Mouse (Mus musculus) erythroblast, embryonic 14.5 days (primary cell): ENCODE measurements around the gene Chchd5. TPM values are rescaled to one million over a fixed set of nuclear protein-coding genes. Genes with fewer than 3 reads are reported as not detected.

Source experiments
- H3K27me3 ChIP-seq: 2 replicates; pipeline ENCODE4 v1.6.1; 2012; ENCODE audit warnings: inconsistent platforms; ENCODE audit not compliant: control insufficient read depth
- H3K36me3 ChIP-seq: 2 replicates; pipeline ENCODE4 v1.6.1; 2012; ENCODE audit warnings: mild to moderate bottlenecking, inconsistent platforms; ENCODE audit not compliant: control insufficient read depth
- H3K4me1 ChIP-seq: 2 replicates; pipeline ENCODE4 v1.6.1; 2012; ENCODE audit warnings: inconsistent platforms; ENCODE audit not compliant: control insufficient read depth
- H3K4me3 ChIP-seq: replicated peaks from 2 replicates; pipeline ENCODE3; 2012; ENCODE audit warnings: moderate library complexity, mild to moderate bottlenecking, inconsistent platforms
- H3K9me3 ChIP-seq: 2 replicates; pipeline ENCODE4 v1.6.1; 2012; ENCODE audit warnings: low read length, inconsistent platforms, mixed read lengths; ENCODE audit not compliant: control insufficient read depth
- GATA1 ChIP-seq: IDR thresholded peaks from 2 replicates; pipeline ENCODE4 v1.6.1; 2012; ENCODE audit warnings: low read length, inconsistent platforms, mixed read lengths
- TAL1 ChIP-seq: IDR thresholded peaks from 3 replicates; pipeline ENCODE4 v1.6.1; 2012; ENCODE audit warnings: low read length, inconsistent platforms, mixed read lengths
- polyA plus RNA-seq: library from polyadenylated mRNA; stranded (reverse); fragments of >175 nt; gene quantifications from 2 replicates; pipeline ENCODE4 v1.2.3, GENCODE M21; 2012

Chchd5 gene
- polyA plus RNA-seq, 1 experiment = 0.43 TPM

GRCm38 (mm10) chr2:129112924-129113323 lies 16.6 kb upstream of the Chchd5 start:
- no peaks in the 10 kb centered on the region for H3K27me3 ChIP-seq

GRCm38 (mm10) chr2:129115706-129116367 lies 13.7 kb upstream of the Chchd5 start:
- H3K9me3 ChIP-seq = no peaks in the 10 kb centered on the region
- H3K4me1 ChIP-seq = no peaks in the 10 kb centered on the region
- no peak overlapping the region for H3K4me3 ChIP-seq
- H3K27me3 ChIP-seq = no peaks in the 10 kb centered on the region
- TF ChIP-seq GATA1 = no peak
- TF ChIP-seq TAL1 = no peak
- H3K36me3 ChIP-seq = peaks cover 88% of the 10 kb centered on the region

More at GRCm38 (mm10) chr2:129112924-129113323, 16.6 kb upstream of the Chchd5 start:
- H3K36me3 ChIP-seq = peaks cover 83% of the 10 kb centered on the region
- no peak for TF ChIP-seq TAL1
- no peak for TF ChIP-seq GATA1
- no peak overlapping the region for H3K4me3 ChIP-seq
- H3K9me3 ChIP-seq = no peaks in the 10 kb centered on the region
- H3K4me1 ChIP-seq = no peaks in the 10 kb centered on the region

GRCm38 (mm10) chr2:129116368-129116739 lies 13.1 kb upstream of the Chchd5 start:
- H3K27me3 ChIP-seq = no peaks in the 10 kb centered on the region
- H3K4me1 ChIP-seq = no peaks in the 10 kb centered on the region
- peaks cover 91% of the 10 kb centered on the region for H3K36me3 ChIP-seq
- H3K9me3 ChIP-seq = no peaks in the 10 kb centered on the region; the same call in 1 of the 2 replicates
- no peak overlapping the region for H3K4me3 ChIP-seq
- TF ChIP-seq TAL1 = no peak
- TF ChIP-seq GATA1 = no peak

- no peak for TF ChIP-seq GATA1
- no peak for TF ChIP-seq TAL1
- H3K36me3 ChIP-seq = peaks cover 90% of the 10 kb centered on the region
- H3K27me3 ChIP-seq = no peaks in the 10 kb centered on the region
- no peaks in the 10 kb centered on the region for H3K4me1 ChIP-seq
- H3K9me3 ChIP-seq = no peaks in the 10 kb centered on the region; the same call in 1 of the 2 replicates
- H3K4me3 ChIP-seq = no peak overlapping the region
Measured at GRCm38 (mm10) chr2:129118061-129118460, 11.4 kb upstream of the Chchd5 start.

GRCm38 (mm10) chr2:129121986-129122385 lies 7.5 kb upstream of the Chchd5 start:
- Histone ChIP-seq H3K27me3 (no peaks in the 10 kb centered on the region), H3K36me3 (peaks cover 87% of the 10 kb centered on the region), H3K9me3 (no peaks in the 10 kb centered on the region; the same call in 1 of the 2 replicates), H3K4me1 (peaks cover 4% of the 10 kb centered on the region), H3K4me3 (no peak overlapping the region)
- TF ChIP-seq GATA1 (no peak), TAL1 (no peak)

GRCm38 (mm10) chr2:129129987-129130545 lies 566 bp downstream of the Chchd5 start:
- peaks cover 37% of the 10 kb centered on the region for H3K4me1 ChIP-seq
- H3K36me3 ChIP-seq = peaks cover 55% of the 10 kb centered on the region
- H3K9me3 ChIP-seq = no peaks in the 10 kb centered on the region
- H3K27me3 ChIP-seq = no peaks in the 10 kb centered on the region
- H3K4me3 ChIP-seq = peak overlapping the region; percentile 67
- no peak for TF ChIP-seq TAL1
- no peak for TF ChIP-seq GATA1

- Histone ChIP-seq H3K4me3 (peak overlapping the region; percentile 67), H3K36me3 (peaks cover 48% of the 10 kb centered on the region), H3K27me3 (no peaks in the 10 kb centered on the region), H3K9me3 (no peaks in the 10 kb centered on the region), H3K4me1 (peaks cover 35% of the 10 kb centered on the region)
- TF ChIP-seq GATA1 = no peak
- no peak for TF ChIP-seq TAL1
Measured at GRCm38 (mm10) chr2:129130776-129131175, 1.3 kb downstream of the Chchd5 start.

GRCm38 (mm10) chr2:129132231-129132630 lies 2.7 kb downstream of the Chchd5 start:
- H3K9me3 ChIP-seq = no peaks in the 10 kb centered on the region
- peaks cover 36% of the 10 kb centered on the region for H3K36me3 ChIP-seq
- no peak overlapping the region for H3K4me3 ChIP-seq
- H3K4me1 ChIP-seq = peaks cover 33% of the 10 kb centered on the region
- no peak for TF ChIP-seq GATA1
- no peak for TF ChIP-seq TAL1
- no peaks in the 10 kb centered on the region for H3K27me3 ChIP-seq

GRCm38 (mm10) chr2:129133006-129133805 lies 3.7 kb downstream of the Chchd5 start:
- peaks cover 34% of the 10 kb centered on the region for H3K36me3 ChIP-seq
- TF ChIP-seq TAL1 (no peak), GATA1 (no peak)
- H3K9me3 ChIP-seq = no peaks in the 10 kb centered on the region
- no peak overlapping the region for H3K4me3 ChIP-seq
- peaks cover 33% of the 10 kb centered on the region for H3K4me1 ChIP-seq
- no peaks in the 10 kb centered on the region for H3K27me3 ChIP-seq
